Mouse (Mus musculus) Patski (cell line): ENCODE results near the gene Tmem260. TPM values are rescaled to one million over a fixed set of nuclear protein-coding genes. Genes with fewer than 3 reads are reported as not detected.
A peak's percentile ranks its signal among the peaks of the same experiment; 100 is the strongest.

Source experiments
- ATAC-seq: fragments of 100-300 bp; one replicate; pipeline ENCODE4 v1.8.0; 2021
- CTCF ChIA-PET: fragments of 350-600 bp; sonication (Branson Sonifier 250); formaldehyde crosslinking; loops from one replicate; lab custom pipeline; 2022; ENCODE audit warnings: inconsistent platforms; lab: Charles Lee
- POLR2A ChIA-PET: fragments of 350-600 bp; sonication (Branson Sonifier 250); formaldehyde crosslinking; loops from one replicate; lab custom pipeline; 2022; ENCODE audit warnings: antibody characterized with exemption, inconsistent platforms; lab: Charles Lee
- DNase-seq: peaks from one replicate; pipeline ENCODE4 v3.0.0-alpha.2; 2011; ENCODE audit warnings: low read depth, low spot score
- H3K27me3 ChIP-seq: fragments of 371-371 bp; one replicate; pipeline ENCODE4 v1.5.1; 2021
- CTCF ChIP-seq: fragments of 100-300 bp; IDR thresholded peaks from one replicate; pipeline ENCODE4 v1.5.1; 2021
- in situ Hi-C: fragments of 300-500 bp; cut with MboI; formaldehyde crosslinking; loops from 3 replicates; pipeline ENCODE4 v1.11.1; 2018; ENCODE audit warnings: low pct_unique_long_range_greater_than_20kb, mixed read lengths
- polyA plus RNA-seq: library from polyadenylated mRNA; unstranded; gene quantifications from one replicate; pipeline ENCODE4 v1.2.3, GENCODE M21; 2021

Tmem260 gene
- polyA plus RNA-seq, 1 experiment from 2014 or later, result 15.1 TPM

DNA sequence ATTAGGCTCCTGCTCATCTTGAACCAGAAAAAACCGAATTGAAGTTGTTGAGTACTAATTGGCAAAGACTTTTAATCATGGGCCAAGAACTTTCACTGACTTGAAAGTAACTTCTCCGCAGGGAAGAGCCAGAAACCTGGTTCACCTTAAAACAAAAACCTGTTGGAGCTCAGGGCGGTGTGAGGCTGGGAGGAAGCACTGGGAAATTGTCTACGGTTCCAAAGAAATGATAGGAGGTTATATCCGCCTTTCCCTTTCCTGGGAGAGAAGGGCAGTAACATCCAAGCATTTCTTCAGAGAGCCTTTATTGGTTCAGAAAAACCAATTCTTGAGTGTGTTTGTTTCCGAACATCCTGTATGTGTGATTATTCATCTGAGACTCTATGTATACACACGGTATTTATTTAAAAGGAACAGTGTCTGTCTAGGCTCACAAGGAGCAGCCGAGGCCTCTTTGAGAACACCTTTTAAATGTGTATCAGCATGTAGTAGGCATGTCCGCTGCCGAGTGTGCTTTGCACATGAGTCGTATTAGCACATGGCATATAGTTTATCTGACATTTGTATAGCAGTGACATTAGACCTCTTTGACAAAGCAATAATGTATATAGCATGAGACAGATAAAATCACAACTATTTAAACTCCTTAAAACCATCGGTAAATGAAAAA lies 68.0 kb downstream of the Tmem260 start:
- CTCF ChIA-PET, result no interaction called here

DNA sequence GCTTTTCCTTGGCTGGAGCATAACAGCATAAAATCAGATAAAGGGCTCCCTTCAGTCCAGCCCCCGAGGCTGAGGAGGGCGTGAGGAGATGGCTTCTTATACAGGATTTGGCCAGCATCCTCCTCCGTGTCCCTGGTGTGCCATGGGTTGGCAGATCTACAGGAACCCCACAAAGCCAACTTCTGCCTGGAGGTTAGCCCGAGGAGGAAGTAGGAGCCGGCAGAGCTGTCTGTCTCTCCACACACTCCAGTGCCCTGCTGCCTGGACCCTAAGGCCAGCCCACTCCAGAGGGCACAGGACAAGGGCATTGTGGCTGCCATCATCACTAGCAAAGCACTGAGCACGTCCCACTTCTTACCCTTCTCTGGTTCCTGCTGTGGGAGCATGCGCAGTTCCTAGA lies 68.7 kb downstream of the Tmem260 start:
- CTCF ChIA-PET, result no interaction called here
- H3K27me3 ChIP-seq, result no peaks in the 10 kb centered on the region
- in situ Hi-C loops, result loop anchor here (25.0 kb wide), 1 partner anchor 598 kb away; no protein-coding TSS in a partner anchor
- POLR2A ChIA-PET, result interaction anchor here (0.6 kb wide), 1 partner anchor 115 kb away, joined by 3 read pairs; no protein-coding TSS in a partner anchor
- DNase-seq (no peak), ATAC-seq (no peak)
- no peak for TF ChIP-seq CTCF

More for the DNA sequence above, 68.0 kb downstream of the Tmem260 start:
- no peaks in the 10 kb centered on the region for H3K27me3 ChIP-seq
- DNase-seq (no peak), ATAC-seq (no peak)
- POLR2A ChIA-PET, result no interaction called here
- in situ Hi-C loops, result loop anchor here (25.0 kb wide), 1 partner anchor 598 kb away; no protein-coding TSS in a partner anchor
- no peak for TF ChIP-seq CTCF

DNA sequence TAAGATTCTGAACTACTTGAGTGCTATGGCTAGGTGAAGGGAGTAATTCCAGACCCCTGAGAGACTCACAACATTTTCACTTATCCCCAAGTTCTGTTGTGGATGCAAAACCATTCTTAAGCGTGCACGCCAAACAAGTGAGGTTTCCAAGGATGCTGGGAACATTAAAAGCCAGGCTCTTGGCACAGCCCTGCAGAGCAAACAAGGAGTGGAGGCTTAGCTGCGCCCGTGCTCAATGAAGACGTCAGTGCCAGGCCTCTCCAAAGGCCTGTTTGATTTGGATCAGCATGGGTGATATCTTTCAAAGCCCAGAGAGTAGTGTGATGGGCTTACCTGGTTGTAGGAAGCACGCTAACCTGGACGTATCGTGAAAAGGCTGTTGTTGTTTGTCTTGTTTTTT lies 69.6 kb downstream of the Tmem260 start:
- no peak for ATAC-seq
- POLR2A ChIA-PET, result interaction anchor here (0.7 kb wide), 1 partner anchor 14 kb away, joined by 3 read pairs; no protein-coding TSS in a partner anchor
- in situ Hi-C loops, result loop anchor here (25.0 kb wide), 1 partner anchor 597 kb away; no protein-coding TSS in a partner anchor
- no peaks in the 10 kb centered on the region for H3K27me3 ChIP-seq
- DNase-seq, result no peak
- no peak for TF ChIP-seq CTCF
- CTCF ChIA-PET, result no interaction called here

DNA sequence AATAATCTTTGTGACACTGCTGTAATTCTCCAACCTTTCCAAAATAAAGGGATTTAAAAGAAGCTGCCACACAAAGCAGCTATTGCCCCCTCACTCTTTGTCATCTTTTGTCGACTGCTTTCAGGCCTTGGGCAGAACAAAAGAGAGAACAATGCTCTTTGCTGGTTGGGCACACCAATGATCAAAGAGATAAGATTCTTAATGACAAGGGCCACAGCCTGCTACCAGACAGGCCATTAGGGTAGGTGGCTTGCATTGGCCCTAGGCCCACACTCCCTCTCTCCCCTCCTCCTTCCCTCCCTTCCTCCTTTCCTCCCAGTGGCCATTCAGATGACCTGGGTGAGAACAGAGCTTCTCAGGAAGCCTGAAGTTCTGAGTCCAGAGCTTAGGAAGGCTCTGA lies 77.4 kb downstream of the Tmem260 start:
- POLR2A ChIA-PET, result no interaction called here
- peaks cover 5% of the 10 kb centered on the region for H3K27me3 ChIP-seq
- no peak for DNase-seq
- in situ Hi-C loops, result loop anchor here (25.0 kb wide), 1 partner anchor 589 kb away; no protein-coding TSS in a partner anchor
- ATAC-seq, result no peak
- TF ChIP-seq CTCF, result no peak
- CTCF ChIA-PET, result no interaction called here

DNA sequence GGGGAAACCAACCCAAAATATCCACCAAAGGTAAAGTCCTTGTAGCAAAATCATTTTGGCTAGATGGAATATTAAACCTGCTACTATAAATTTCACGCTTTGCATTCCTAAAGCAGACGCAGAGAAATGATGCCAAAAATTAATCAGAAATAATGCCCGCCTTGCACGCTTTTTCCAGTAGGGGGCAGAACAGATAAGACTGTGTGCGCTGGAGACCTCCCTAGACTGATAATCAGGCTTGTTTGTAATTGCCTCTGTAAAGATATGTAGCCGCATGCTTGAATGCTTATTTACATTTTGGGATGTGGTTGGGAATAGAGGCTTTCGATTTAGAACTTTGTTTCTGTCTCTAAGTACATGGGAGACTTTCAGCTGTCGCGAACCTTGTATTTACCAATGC lies 78.2 kb downstream of the Tmem260 start:
- in situ Hi-C loops, result loop anchor here (25.0 kb wide), 1 partner anchor 588 kb away; no protein-coding TSS in a partner anchor
- ChIA-PET POLR2A (no interaction called here), CTCF (no interaction called here)
- no peak for ATAC-seq
- peaks cover 12% of the 10 kb centered on the region for H3K27me3 ChIP-seq
- no peak for DNase-seq
- peak; percentile 71 for TF ChIP-seq CTCF

DNA sequence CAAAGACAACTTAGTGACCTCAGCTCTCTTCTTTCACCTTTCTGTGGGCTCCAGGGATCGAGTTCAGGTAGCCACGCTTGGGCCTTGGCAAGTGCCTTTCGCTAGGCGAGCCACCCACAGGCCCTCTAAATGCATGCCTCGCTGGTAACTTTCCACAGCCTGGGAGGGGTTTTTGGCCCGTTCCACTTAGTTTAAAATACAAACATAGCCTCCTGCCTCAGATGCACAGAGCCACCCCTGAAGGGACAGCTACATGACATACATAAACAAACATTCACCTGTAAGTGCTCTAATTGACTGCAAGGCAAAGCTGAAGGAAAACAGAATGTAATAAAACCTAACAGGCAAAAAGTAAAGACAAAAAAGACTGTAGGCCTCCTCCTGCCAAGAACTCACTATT lies 79.1 kb downstream of the Tmem260 start:
- H3K27me3 ChIP-seq, result peaks cover 12% of the 10 kb centered on the region
- ChIA-PET POLR2A (no interaction called here), CTCF (no interaction called here)
- TF ChIP-seq CTCF, result no peak
- in situ Hi-C loops, result no loop called here
- DNase-seq (no peak), ATAC-seq (no peak)

DNA sequence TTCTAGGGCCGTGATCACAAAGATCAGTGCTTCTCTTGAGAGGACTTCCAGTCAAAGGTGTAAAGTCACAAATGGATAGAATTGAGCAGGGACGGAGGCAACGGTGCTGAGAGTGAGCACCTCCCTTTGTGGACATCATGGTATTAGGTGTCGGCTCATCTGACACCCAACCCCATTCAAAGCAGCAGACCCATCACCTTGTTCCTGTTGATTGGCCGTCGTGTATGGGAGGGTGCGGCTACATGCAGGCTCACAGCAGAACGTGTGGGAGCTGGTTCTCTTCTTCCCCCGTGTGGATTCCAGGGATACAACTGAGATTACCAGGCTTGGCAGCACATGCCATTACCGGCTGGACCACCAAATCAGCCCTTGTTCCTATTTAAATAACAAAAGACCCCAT lies 84.7 kb downstream of the Tmem260 start:
- ChIA-PET CTCF (no interaction called here), POLR2A (no interaction called here)
- no peak for ATAC-seq
- DNase-seq, result no peak
- peaks cover 8% of the 10 kb centered on the region for H3K27me3 ChIP-seq
- no peak for TF ChIP-seq CTCF
- in situ Hi-C loops, result no loop called here

DNA sequence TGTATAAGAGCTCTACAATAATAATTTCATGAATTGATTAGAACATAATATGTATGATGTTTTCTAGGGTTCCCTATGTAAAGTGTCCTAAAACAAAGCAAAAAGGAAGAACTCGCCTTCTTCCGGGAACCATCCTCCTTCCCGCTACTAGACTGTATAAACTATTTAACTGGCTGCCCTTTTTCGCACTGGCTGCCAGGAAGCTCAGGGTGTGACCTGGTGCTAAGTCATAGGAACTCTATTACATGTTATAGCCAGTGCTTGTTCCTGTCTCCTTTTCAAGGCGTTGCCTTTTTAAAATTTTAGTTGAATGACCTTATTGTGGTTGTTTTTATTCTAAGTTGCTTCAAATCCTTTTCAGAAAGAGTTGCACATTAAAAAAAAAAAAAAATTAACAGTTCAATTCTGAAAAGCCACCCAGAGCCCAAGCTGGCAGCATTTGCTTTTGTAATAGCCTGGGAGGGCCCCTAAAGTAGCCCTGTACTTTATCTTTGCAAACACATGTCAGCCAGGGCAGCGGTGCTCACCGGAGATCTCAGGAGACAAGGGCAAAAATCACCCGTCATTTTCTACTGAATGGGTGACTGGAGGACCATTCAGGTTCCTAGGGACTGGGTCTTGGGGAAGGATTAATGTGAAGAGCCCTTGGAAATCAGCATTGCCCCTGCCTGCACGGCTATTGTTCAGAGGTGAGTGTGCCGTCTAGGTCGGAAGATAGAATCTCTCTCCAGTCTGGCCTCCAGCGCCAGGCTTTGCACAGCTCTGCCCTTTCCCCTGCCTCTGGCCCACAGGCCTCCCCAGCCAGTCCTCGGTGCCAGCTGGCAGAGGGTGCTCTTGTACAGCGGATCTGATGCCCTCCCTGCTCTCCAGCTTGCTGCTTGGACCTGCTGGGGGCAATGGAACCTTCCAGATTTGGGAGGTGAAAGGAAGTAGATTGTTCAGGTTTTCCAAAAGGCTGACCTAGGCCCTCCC lies 92.2 kb downstream of the Tmem260 start:
- DNase-seq, result no peak
- in situ Hi-C loops, result no loop called here
- no peak for TF ChIP-seq CTCF
- ChIA-PET POLR2A (no interaction called here), CTCF (interaction anchor here (0.7 kb wide), 1 partner anchor 10 kb away, joined by 3 read pairs; no protein-coding TSS in a partner anchor)
- ATAC-seq, result no peak
- H3K27me3 ChIP-seq, result peaks cover 20% of the 10 kb centered on the region

DNA sequence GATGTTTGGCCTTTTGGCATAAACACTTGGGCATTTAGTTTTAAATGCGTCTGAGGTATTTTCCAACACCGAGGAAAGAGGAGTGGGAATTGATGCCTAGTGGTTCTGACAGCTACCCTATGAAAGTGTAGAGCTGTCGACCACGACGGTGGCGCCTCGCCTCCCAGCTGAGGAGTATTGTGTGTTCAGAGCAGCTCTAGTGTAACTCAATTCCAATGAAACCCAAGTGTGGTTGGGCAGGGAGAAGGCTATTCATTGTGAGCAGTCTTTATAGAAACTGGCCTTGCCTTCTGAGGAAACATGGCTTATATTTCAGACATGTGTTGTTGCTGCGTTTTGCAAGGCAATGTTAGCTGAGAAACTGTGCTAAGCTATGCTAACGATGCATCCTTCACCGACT lies 99.2 kb downstream of the Tmem260 start:
- no peak for TF ChIP-seq CTCF
- ChIA-PET CTCF (no interaction called here), POLR2A (no interaction called here)
- peaks cover 23% of the 10 kb centered on the region for H3K27me3 ChIP-seq
- no peak for ATAC-seq
- no peak for DNase-seq
- in situ Hi-C loops, result no loop called here

DNA sequence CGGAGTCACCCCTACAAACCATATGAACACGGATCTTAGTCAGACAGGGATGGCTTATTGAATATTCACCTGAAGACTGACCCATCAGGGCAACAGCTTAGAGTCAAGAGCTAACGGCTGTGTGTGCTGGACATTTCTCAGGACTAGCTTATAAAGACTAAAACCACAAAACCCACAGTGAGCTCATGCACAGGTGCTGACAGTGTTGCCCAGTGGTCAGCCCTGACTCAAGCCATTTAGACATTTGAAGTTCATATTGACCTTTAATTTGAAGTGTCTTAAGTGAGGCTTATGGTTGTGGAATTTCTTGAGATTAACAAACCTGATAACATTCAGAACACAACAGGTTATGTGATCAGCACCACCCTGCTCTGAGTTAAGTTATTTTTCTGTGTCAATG lies 100.1 kb downstream of the Tmem260 start:
- DNase-seq (no peak), ATAC-seq (no peak)
- no peak for TF ChIP-seq CTCF
- ChIA-PET POLR2A (no interaction called here), CTCF (interaction anchor here (1.2 kb wide), 1 partner anchor 10 kb away, joined by 3 read pairs; no protein-coding TSS in a partner anchor)
- in situ Hi-C loops, result no loop called here
- H3K27me3 ChIP-seq, result peaks cover 17% of the 10 kb centered on the region
